Mouse (Mus musculus) embryonic facial prominence, embryonic 15.5 days (tissue): ENCODE measurements around the gene Eepd1. TPM values are rescaled to one million over a fixed set of nuclear protein-coding genes. Genes with fewer than 3 reads are reported as not detected.
A peak's percentile ranks its signal among the peaks of the same experiment; 100 is the strongest.

Source experiments
- ATAC-seq: fragments of 200-750 bp; cut with Nextera tagmentation; 2 replicates; pipeline ENCODE4 v1.8.0; 2017; ENCODE audit warnings: low read depth, moderate TSS enrichment; ENCODE audit not compliant: insufficient number of reproducible peaks, low FRiP score, low TSS enrichment
- H3K27ac ChIP-seq: fragments of 300-500 bp; sonication (generic); replicated peaks from 2 replicates; pipeline ENCODE4 v1.5.1; 2015; ENCODE audit warnings: mild to moderate bottlenecking, inconsistent platforms
- H3K27me3 ChIP-seq: fragments of 300-500 bp; sonication (generic); 2 replicates; pipeline ENCODE4 v1.6.1; 2015; ENCODE audit warnings: inconsistent platforms
- H3K36me3 ChIP-seq: fragments of 300-500 bp; sonication (generic); 2 replicates; pipeline ENCODE4 v1.6.1; 2015; ENCODE audit warnings: mild to moderate bottlenecking, inconsistent platforms
- H3K4me1 ChIP-seq: fragments of 300-500 bp; sonication (generic); 2 replicates; pipeline ENCODE4 v1.6.1; 2015; ENCODE audit warnings: inconsistent platforms
- H3K4me2 ChIP-seq: fragments of 300-500 bp; sonication (generic); replicated peaks from 2 replicates; pipeline ENCODE4 v1.6.1; 2015; ENCODE audit warnings: mild to moderate bottlenecking, inconsistent platforms
- H3K4me3 ChIP-seq: fragments of 300-500 bp; sonication (generic); replicated peaks from 2 replicates; pipeline ENCODE4 v1.5.1; 2015; ENCODE audit warnings: mild to moderate bottlenecking, inconsistent platforms
- H3K9ac ChIP-seq: fragments of 300-500 bp; sonication (generic); 2 replicates; pipeline ENCODE4 v1.6.1; 2015; ENCODE audit warnings: inconsistent platforms
- H3K9me3 ChIP-seq: fragments of 300-500 bp; sonication (generic); replicated peaks from 2 replicates; pipeline ENCODE4 v1.6.1; 2016; ENCODE audit warnings: inconsistent platforms
- WGBS: fragments of 180-500 bp; shearing (Covaris S2); methylation state at CpG from one replicate; pipeline ENCODE4 v1.1.7; 2015; 5-methylcytosine and 5-hydroxymethylcytosine counted together
- polyA plus RNA-seq: library from polyadenylated mRNA; unstranded; fragments of >200 nt; fragmentation: Nextera tagmentation; extraction: Ambion mirVana; gene quantifications from 2 replicates; pipeline ENCODE4 v1.2.1, GENCODE M21; 2015

Eepd1 gene
- polyA plus RNA-seq, 1 experiment from 2014 or later = 13.5 TPM

DNA sequence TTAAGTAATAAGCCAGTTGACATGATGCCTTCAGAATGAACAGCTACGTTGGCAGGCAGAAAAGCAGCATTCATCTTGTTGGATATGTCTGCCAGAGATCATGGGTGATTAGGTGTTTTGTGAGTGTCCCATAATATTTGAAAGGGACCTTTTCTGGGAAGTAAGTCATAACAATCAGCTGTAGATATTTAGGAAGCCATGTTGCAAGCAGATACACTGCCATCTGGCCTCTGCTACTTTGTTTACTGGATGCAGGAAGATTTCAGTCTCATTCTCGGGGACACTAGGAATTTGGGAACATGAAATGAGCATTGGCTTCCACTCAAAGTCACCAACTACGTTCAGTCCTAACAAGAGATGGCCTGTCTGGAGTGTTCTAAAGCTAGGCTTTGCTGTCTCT, 54.1 kb downstream of the Eepd1 start:
- Histone ChIP-seq H3K4me2 (no peak overlapping the region), H3K4me3 (no peak overlapping the region), H3K4me1 (no peaks in the 10 kb centered on the region), H3K27me3 (no peaks in the 10 kb centered on the region), H3K9ac (no peak overlapping the region), H3K27ac (no peak overlapping the region), H3K9me3 (no peaks in the 10 kb centered on the region; the same call in 1 of the 2 replicates), H3K36me3 (no peaks in the 10 kb centered on the region)
- WGBS = 65% methylated on average over 3 of the region's 3 CpGs
- no peak for ATAC-seq

DNA sequence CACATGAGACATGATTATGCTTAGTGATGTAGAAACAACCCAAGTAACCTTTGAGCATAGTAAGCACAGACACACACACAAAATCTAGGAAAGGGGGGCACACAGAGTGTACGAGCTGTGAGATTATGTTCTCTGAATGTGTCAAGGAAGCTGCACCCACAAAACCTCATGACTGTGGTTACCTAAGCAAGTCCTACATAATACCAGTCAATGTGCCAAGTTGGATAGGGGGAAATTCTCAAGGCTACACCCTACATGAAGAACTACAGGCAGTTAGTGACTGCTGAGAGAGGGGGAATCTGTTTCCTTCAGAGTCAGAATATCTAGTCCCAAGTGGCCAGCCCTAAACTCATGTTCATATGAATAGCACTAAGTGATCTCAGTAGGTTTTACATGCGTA, 58.1 kb downstream of the Eepd1 start:
- Histone ChIP-seq H3K36me3 (no peaks in the 10 kb centered on the region), H3K9ac (no peak overlapping the region), H3K27ac (no peak overlapping the region), H3K9me3 (no peaks in the 10 kb centered on the region; the same call in 1 of the 2 replicates), H3K4me1 (0 out of 2 replicates have a peak, but pooled peaks cover 3% of the 10 kb centered on the region), H3K4me3 (no peak overlapping the region), H3K4me2 (no peak overlapping the region), H3K27me3 (no peaks in the 10 kb centered on the region)
- WGBS = 85% methylated on average over 2 of the region's 2 CpGs
- no peak for ATAC-seq

DNA sequence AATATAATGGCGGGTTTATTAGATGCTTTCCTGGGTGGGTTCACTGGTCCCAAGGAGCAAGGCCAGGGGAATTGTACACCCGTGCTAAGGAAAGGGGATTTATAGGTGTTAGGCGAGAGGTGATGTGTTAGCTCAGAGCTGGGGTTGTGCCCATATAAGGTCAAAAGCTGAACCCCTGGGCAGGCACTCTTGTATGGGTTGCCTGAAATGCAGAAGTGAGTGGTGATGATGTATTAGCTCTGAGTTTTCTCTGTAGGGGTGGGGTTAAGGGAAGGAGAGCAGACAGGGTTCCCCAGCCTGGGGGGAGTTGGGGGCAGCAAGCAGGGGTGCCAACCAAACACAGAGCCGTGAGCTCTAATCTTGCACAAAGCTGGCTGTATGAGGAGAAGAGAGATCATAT, 60.0 kb downstream of the Eepd1 start:
- H3K9me3 ChIP-seq = no peaks in the 10 kb centered on the region; the same call in 1 of the 2 replicates
- no peaks in the 10 kb centered on the region for H3K36me3 ChIP-seq
- H3K27me3 ChIP-seq = no peaks in the 10 kb centered on the region
- no peak for ATAC-seq
- H3K27ac ChIP-seq = no peak overlapping the region
- H3K4me3 ChIP-seq = no peak overlapping the region
- 75% methylated on average over 4 of the region's 4 CpGs for WGBS
- H3K9ac ChIP-seq = no peak overlapping the region
- H3K4me2 ChIP-seq = no peak overlapping the region
- 0 out of 2 replicates have a peak, but pooled peaks cover 11% of the 10 kb centered on the region for H3K4me1 ChIP-seq

DNA sequence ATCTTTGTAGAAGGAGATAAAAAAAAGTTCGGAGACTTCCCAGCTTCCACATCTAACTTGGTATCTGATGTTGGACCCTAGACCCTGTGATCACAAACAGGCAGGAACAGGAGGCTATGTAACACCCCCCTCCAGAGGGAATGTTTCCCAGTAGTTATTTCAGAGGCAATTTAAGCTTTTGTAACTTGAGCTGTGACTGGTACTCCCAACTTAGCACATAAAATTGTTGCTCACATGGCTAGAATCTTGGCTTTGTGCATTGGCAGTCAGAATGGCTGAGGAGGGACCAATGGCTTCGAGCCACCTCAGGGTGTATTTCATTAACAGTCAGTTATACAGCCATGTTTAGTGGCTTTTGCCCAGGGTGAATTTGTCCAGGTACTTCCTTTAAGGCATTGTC, 63.9 kb downstream of the Eepd1 start:
- 62% methylated on average over 2 of the region's 2 CpGs for WGBS
- H3K9me3 ChIP-seq = no peaks in the 10 kb centered on the region
- no peak overlapping the region for H3K27ac ChIP-seq
- no peak overlapping the region for H3K9ac ChIP-seq
- no peak overlapping the region for H3K4me3 ChIP-seq
- ATAC-seq = 0 out of 2 replicates have a peak, but pooled peaks have one; percentile 29
- 0 out of 2 replicates have a peak, but pooled peaks cover 11% of the 10 kb centered on the region for H3K4me1 ChIP-seq
- no peak overlapping the region for H3K4me2 ChIP-seq
- no peaks in the 10 kb centered on the region for H3K27me3 ChIP-seq
- no peaks in the 10 kb centered on the region for H3K36me3 ChIP-seq

DNA sequence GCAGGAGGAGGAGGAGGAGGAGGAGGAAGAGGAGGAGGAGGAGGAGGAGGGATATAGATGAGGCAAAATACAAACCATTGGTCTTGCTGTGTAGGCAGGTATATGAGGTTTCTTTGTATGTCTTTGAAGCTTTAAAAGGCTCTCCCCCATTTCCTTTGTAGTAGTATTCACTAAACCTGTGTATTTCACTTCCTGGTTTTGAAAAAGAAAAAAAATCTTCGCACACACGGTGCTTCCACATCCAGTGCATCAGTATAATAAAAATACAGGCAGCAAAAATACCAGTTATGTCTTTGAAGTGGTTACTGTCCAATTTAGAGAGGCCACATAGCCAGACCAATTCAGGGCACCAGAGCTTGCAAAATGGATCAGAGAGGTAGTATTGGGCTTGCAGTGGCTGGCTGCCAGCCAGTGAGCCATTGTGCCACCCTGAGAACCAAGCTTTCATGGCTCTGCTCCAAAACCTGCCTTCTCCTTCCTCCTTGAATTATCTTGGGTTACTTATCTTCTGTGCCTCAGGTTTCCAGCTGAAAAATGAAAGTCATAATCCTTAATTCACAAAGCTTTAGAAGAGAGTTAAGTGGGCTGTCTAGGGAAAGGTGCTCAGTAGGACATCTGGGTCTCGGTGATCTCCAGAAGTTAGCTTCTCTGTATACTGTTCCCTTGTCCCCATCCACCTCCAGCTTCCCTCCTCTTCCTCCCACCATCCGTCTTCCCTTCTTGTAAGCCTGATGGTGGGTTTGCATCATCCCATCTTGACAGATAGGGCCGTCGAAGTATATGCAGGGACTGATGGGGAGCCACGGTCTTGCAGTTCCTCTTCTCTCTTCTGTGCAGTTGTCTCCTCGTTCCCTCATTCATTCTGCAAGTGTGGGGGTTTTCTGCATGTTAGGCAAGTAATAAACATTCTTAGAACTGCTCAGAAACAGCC, 68.0 kb downstream of the Eepd1 start:
- H3K27ac ChIP-seq = no peak overlapping the region
- no peaks in the 10 kb centered on the region for H3K36me3 ChIP-seq
- no peak overlapping the region for H3K4me2 ChIP-seq
- no peaks in the 10 kb centered on the region for H3K27me3 ChIP-seq
- no peak overlapping the region for H3K4me3 ChIP-seq
- H3K9ac ChIP-seq = no peak overlapping the region
- no peaks in the 10 kb centered on the region for H3K9me3 ChIP-seq
- 0 out of 2 replicates have a peak, but pooled peaks cover 7% of the 10 kb centered on the region for H3K4me1 ChIP-seq
- WGBS = 73% methylated on average over 8 of the region's 8 CpGs
- no peak for ATAC-seq

DNA sequence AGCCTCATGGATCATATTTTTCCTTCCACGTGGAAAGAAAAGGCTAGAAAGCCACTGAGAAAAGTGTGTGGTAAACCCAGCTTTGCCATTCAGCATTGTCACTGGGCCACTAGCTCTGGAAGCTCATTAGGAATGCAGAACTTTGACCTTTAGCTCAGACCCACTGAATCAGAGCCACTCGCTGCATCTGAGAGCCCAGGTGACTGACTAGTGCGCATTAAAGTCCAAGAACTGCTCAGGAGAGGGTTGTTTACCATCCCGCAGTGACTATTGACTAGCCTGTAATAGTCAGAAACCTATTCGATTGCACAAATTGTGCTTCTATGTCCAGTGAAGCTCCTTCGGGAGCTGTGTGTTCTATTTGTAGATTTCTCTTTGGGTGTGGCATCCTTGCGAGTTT, 68.8 kb downstream of the Eepd1 start:
- Histone ChIP-seq H3K36me3 (no peaks in the 10 kb centered on the region), H3K4me1 (0 out of 2 replicates have a peak, but pooled peaks cover 3% of the 10 kb centered on the region), H3K4me3 (no peak overlapping the region), H3K9me3 (no peaks in the 10 kb centered on the region), H3K4me2 (no peak overlapping the region), H3K27ac (no peak overlapping the region), H3K27me3 (no peaks in the 10 kb centered on the region), H3K9ac (no peak overlapping the region)
- ATAC-seq = no peak
- WGBS = 83% methylated on average over 7 of the region's 7 CpGs

DNA sequence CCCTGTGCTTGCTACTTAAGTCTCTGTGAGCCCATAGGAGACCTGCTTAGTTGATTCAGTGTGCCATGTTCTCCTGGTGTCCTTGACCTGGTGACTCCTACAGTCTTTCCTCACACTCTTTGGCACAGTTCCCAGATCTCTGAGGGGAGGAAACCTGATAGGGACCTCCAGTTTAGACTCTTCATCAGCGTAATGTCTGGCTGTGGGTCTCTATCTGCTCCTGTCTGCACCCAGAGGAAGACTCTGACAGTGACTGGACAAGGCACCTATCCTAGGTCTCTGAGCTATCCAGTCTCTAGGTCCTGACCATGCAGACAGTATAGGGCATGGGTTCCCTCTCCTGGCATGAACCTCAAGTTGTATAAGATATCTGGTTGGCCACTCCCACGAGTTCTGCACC, 71.2 kb downstream of the Eepd1 start:
- 0 out of 2 replicates have a peak, but pooled peaks have one; percentile 2 for ATAC-seq
- WGBS = 63% methylated on average over 2 of the region's 2 CpGs
- Histone ChIP-seq H3K4me2 (no peak overlapping the region), H3K4me3 (no peak overlapping the region), H3K4me1 (no peaks in the 10 kb centered on the region), H3K27ac (no peak overlapping the region), H3K27me3 (no peaks in the 10 kb centered on the region), H3K36me3 (no peaks in the 10 kb centered on the region), H3K9ac (no peak overlapping the region), H3K9me3 (no peaks in the 10 kb centered on the region)

DNA sequence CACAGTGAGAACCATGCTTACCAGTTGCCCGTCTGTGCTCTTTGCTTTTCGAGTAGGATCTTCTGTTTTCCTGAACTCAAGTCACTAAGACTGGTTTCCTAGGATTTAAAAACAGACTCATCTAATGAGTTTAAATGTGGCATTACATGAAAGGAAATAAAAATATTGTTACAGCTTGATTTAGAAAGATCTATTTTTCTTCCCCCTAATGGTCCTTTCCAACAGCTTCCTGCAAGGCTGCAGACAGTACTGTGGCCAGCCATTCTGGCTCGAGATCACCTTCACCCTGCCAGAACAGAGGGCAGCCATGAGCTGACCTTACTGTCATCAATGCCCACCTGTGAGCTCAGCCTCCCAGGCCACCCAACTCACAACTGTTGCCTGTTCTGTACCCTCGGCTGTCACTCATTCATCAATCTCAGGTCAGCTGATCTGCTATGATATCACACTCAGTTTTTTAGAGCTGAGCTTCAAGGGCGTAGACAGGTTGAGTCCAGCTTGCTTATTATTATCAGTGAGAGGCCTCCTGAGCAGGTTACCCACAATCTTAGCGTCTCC, 73.0 kb downstream of the Eepd1 start:
- Histone ChIP-seq H3K9me3 (no peaks in the 10 kb centered on the region), H3K4me1 (no peaks in the 10 kb centered on the region), H3K4me3 (no peak overlapping the region), H3K36me3 (no peaks in the 10 kb centered on the region), H3K27ac (no peak overlapping the region), H3K4me2 (no peak overlapping the region), H3K27me3 (no peaks in the 10 kb centered on the region), H3K9ac (no peak overlapping the region)
- WGBS = 80% methylated on average over 6 of the region's 6 CpGs
- no peak for ATAC-seq

DNA sequence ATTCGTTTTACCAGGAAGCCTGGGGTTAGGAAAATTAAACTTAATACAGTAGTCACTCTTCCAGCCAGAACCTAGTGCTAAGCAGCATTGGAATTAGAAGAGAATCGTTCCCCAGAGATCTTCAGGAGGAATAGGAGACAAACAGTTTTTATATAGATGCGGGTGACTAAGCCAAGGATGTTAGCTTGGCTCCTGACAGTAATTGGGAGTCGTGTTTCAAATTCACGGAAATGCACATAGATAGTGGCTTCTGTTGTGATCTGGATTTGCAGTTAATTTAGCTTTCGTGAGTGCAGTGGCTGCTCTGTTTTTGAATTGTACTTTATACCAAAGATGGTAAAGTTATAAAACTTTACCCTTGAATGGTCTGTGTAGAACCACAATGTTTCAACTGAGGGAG, 73.9 kb downstream of the Eepd1 start:
- Histone ChIP-seq H3K4me1 (0 out of 2 replicates have a peak, but pooled peaks cover 5% of the 10 kb centered on the region), H3K4me2 (no peak overlapping the region), H3K36me3 (no peaks in the 10 kb centered on the region), H3K27me3 (no peaks in the 10 kb centered on the region), H3K4me3 (no peak overlapping the region), H3K9me3 (no peaks in the 10 kb centered on the region), H3K9ac (no peak overlapping the region), H3K27ac (no peak overlapping the region)
- WGBS = 48% methylated on average over 6 of the region's 6 CpGs
- no peak for ATAC-seq

DNA sequence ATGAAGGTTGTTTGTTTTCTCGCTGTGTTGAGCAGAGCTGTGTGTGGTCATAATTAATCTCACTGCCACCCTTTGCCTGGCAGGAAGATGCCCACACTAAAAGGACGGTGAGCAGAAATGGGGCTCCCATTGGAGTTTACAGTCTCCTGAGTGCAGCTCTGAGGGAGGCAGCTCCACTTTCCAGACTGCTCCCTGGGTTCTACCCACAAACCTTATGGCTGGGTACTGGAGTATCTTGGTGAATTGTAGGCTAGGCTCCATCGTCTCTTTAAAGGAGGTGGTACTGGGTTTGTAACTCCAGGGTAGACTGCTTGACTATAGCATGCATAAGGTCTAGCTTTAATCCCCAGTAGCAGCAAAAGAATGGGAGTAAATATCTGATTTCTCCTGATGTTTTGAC, 74.7 kb downstream of the Eepd1 start:
- no peak overlapping the region for H3K9ac ChIP-seq

DNA sequence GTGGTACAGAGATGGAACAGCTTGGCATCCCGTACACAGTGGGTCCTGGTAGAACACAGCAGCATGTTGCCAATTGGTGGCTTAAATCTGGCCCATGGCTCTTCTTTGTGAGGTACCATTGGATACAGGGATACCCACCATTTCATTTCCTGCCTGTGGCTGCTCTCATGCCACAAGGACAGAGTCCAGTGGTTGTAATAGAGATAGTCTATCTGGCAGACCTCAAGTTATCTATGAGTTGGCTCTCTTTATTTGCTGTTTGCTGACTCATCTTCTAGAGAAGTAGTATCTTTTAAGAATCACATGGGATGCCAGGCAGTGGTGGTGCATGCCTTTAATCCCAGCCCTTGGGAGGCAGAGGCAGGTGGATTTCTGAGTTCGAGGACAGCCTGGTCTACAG, 76.0 kb downstream of the Eepd1 start:
- Histone ChIP-seq H3K27me3 (no peaks in the 10 kb centered on the region), H3K9me3 (no peaks in the 10 kb centered on the region), H3K27ac (no peak overlapping the region), H3K4me1 (0 out of 2 replicates have a peak, but pooled peaks cover 5% of the 10 kb centered on the region), H3K36me3 (no peaks in the 10 kb centered on the region), H3K4me3 (no peak overlapping the region), H3K4me2 (no peak overlapping the region), H3K9ac (no peak overlapping the region)
- no peak for ATAC-seq
- WGBS = 89% methylated on average over 2 of the region's 2 CpGs

More for the DNA sequence above, 74.7 kb downstream of the Eepd1 start:
- Histone ChIP-seq H3K9me3 (no peaks in the 10 kb centered on the region), H3K4me2 (no peak overlapping the region), H3K27me3 (no peaks in the 10 kb centered on the region), H3K4me3 (no peak overlapping the region), H3K4me1 (0 out of 2 replicates have a peak, but pooled peaks cover 5% of the 10 kb centered on the region), H3K27ac (no peak overlapping the region), H3K36me3 (no peaks in the 10 kb centered on the region)
- 87% methylated on average over 3 of the region's 3 CpGs for WGBS
- no peak for ATAC-seq
